Mouse (Mus musculus): ENCODE measurements at regions not wholly inside any gene's neighbourhood (a gene's known extent, or its start where the extent isn't known, plus 50 kb on each side); places are given as distances from the start of the nearest gene placed in this dataset.

DNA sequence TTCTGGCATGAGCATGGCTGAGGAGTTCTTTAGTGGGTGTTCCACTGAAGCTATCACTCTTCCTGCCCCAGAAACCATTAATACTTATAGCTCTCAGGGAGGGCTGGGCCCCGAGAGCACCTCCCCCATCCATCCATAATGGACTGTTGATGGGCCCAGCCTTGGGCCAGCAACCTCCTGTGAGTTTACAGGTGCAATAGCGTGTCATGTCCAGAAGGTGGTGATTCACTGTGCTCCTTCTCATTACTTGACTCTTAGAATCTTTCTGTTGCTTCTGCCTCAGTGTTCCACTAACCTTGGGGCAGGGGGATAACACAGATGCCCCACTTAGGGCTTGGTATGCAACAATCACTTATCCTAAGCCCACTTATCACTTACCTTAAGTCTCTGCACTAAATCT, 225.1 kb upstream of the Tgfbr2 start:
- DNase-seq: no peak
- H3K36me3 ChIP-seq (ENCODE audit: control insufficient read depth, insufficient read depth, low read length): peaks cover 2% of the 10 kb centered on the region; the same call in 1 of the 2 replicates
- intact Hi-C loops (cut with DNase I): no loop called here
- H3K9ac ChIP-seq (ENCODE audit: low read depth, low read length): no peak overlapping the region
- H3K27ac ChIP-seq: no peak overlapping the region
- peaks cover 5% of the 10 kb centered on the region for H3K4me1 ChIP-seq (ENCODE audit: control insufficient read depth, insufficient read depth, low read length)
- WGBS: 69% methylated on average over 2 of the region's 2 CpGs
- TF ChIP-seq CTCF (IDR thresholded peaks at IDR 0.05) (peak; percentile 40), POLR2A (IDR thresholded peaks at IDR 0.05; ENCODE audit: insufficient read depth, low read depth, low read length) (no peak)
- H3K79me2 ChIP-seq (replicated peaks; ENCODE audit: control insufficient read depth, insufficient read depth, low read length): no peaks in the 10 kb centered on the region
- H3K27me3 ChIP-seq (ENCODE audit: control insufficient read depth, insufficient read depth, low read length): no peaks in the 10 kb centered on the region
- no peak overlapping the region for H3K4me3 ChIP-seq

DNA sequence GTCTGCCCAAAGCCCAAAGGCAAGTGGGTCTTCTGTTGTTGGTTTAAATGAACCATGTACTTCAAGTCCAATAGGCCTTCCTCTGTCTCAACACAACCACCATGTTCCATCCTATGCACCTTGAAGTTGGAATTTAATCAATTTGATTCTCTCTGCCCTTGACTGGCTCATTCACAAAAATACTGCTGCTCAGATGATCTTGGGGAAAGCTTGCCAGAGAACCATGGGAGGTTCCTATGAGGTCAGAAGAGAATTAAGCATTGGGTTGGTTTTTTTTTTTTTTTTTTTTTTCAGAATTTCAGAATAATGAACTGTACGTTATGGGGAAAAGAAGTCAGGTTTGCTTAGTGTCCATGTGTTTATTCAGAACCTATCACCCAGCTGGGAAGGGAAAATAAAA, 224.1 kb upstream of the Tgfbr2 start:
- 97% methylated on average over 1 of the region's 1 CpGs for WGBS
- H3K36me3 ChIP-seq (ENCODE audit: control insufficient read depth, insufficient read depth, low read length): peaks cover 2% of the 10 kb centered on the region; the same call in 1 of the 2 replicates
- intact Hi-C loops (cut with DNase I): no loop called here
- no peaks in the 10 kb centered on the region for H3K79me2 ChIP-seq (replicated peaks; ENCODE audit: control insufficient read depth, insufficient read depth, low read length)
- no peak overlapping the region for H3K27ac ChIP-seq
- peaks cover 5% of the 10 kb centered on the region for H3K4me1 ChIP-seq (ENCODE audit: control insufficient read depth, insufficient read depth, low read length)
- TF ChIP-seq EP300 (IDR thresholded peaks at IDR 0.05; ENCODE audit: insufficient read depth, low read depth, low read length) (no peak), POLR2A (IDR thresholded peaks at IDR 0.05; ENCODE audit: insufficient read depth, low read depth, low read length) (no peak), CTCF (IDR thresholded peaks at IDR 0.05) (no peak)
- H3K9ac ChIP-seq (ENCODE audit: low read depth, low read length): no peak overlapping the region
- no peak for DNase-seq
- H3K4me3 ChIP-seq: no peak overlapping the region
- no peaks in the 10 kb centered on the region for H3K27me3 ChIP-seq (ENCODE audit: control insufficient read depth, insufficient read depth, low read length)

DNA sequence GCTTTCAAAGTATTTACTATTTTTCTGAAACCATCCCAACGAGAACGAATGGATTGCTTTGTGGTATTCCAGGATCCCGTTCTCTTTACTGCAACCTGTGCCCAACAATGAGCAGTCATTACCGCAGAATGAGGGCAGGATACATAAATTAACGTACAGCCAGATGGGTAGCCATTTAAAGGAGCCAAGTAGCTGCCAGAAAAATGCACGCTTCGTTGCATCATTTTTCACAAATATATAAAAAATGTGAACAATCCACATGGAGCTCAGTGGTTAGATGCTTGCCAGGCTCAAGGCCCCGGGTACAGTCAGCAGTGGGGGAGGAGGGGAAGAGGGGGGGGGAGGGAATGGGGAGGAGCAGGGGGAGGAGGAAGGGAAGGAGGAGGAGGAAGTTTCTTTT, 217.1 kb upstream of the Tgfbr2 start:
- DNase-seq: no peak
- TF ChIP-seq CTCF (IDR thresholded peaks at IDR 0.05) (no peak), EP300 (IDR thresholded peaks at IDR 0.05; ENCODE audit: insufficient read depth, low read depth, low read length) (no peak), POLR2A (IDR thresholded peaks at IDR 0.05; ENCODE audit: insufficient read depth, low read depth, low read length) (no peak)
- H3K36me3 ChIP-seq (ENCODE audit: control insufficient read depth, insufficient read depth, low read length): no peaks in the 10 kb centered on the region
- no peaks in the 10 kb centered on the region for H3K79me2 ChIP-seq (replicated peaks; ENCODE audit: control insufficient read depth, insufficient read depth, low read length)
- no peaks in the 10 kb centered on the region for H3K4me1 ChIP-seq (ENCODE audit: control insufficient read depth, insufficient read depth, low read length)
- WGBS: 84% methylated on average over 8 of the region's 8 CpGs
- no peak overlapping the region for H3K4me3 ChIP-seq
- H3K9ac ChIP-seq (ENCODE audit: low read depth, low read length): no peak overlapping the region
- H3K27ac ChIP-seq: no peak overlapping the region
- H3K27me3 ChIP-seq (ENCODE audit: control insufficient read depth, insufficient read depth, low read length): no peaks in the 10 kb centered on the region
- intact Hi-C loops (cut with DNase I): no loop called here

DNA sequence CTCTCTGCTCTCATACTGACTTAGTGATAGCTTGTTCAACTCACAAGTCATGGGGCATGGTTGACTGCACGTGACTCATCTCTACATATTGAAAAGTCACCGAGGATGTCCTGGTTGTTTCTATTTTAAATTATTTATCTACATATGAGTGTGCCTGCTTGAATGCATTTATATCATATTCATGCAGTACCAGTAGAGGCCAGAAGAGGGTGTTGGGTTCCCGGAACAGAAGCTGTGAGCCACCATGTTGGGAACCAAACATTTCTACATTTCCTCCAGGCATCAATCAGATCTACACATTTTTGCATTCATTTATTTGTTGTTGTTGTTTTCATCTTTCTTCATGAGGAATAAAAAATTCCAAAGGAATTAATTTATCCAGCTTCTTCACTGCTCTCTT, 214.6 kb upstream of the Tgfbr2 start:
- Histone ChIP-seq H3K4me3 (no peak overlapping the region), H3K9ac (ENCODE audit: low read depth, low read length) (no peak overlapping the region), H3K27me3 (ENCODE audit: control insufficient read depth, insufficient read depth, low read length) (no peaks in the 10 kb centered on the region), H3K27ac (no peak overlapping the region), H3K4me1 (ENCODE audit: control insufficient read depth, insufficient read depth, low read length) (no peaks in the 10 kb centered on the region), H3K79me2 (replicated peaks; ENCODE audit: control insufficient read depth, insufficient read depth, low read length) (no peaks in the 10 kb centered on the region), H3K36me3 (ENCODE audit: control insufficient read depth, insufficient read depth, low read length) (no peaks in the 10 kb centered on the region)
- TF ChIP-seq POLR2A (IDR thresholded peaks at IDR 0.05; ENCODE audit: insufficient read depth, low read depth, low read length): no peak
- peak; percentile 51 for TF ChIP-seq CTCF (IDR thresholded peaks at IDR 0.05)
- 65% methylated on average over 3 of the region's 3 CpGs for WGBS
- DNase-seq: no peak
- intact Hi-C loops (cut with DNase I): no loop called here

DNA sequence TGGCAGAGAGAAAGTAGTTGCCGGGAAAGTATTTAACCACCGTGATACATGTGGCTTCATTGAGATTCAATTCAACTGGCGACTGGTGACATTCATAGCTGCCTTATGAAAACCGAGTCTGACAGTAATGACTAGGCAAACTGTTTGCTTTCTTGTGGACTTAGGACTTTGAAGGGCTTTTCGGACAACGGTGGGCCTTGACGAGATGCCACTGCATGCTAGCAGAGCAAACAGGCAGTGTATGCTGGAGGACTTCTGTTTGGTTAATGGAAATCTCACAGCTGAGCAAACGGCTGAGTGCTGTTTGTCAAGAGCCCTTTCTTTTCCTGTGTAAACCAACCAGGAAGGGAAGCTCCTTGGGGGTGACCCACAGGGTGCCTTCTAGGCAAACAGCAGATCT, 213.7 kb upstream of the Tgfbr2 start:
- no peaks in the 10 kb centered on the region for H3K36me3 ChIP-seq (ENCODE audit: control insufficient read depth, insufficient read depth, low read length)
- peaks cover 2% of the 10 kb centered on the region; the same call in 1 of the 2 replicates for H3K4me1 ChIP-seq (ENCODE audit: control insufficient read depth, insufficient read depth, low read length)
- H3K4me3 ChIP-seq: no peak overlapping the region
- TF ChIP-seq EP300 (IDR thresholded peaks at IDR 0.05; ENCODE audit: insufficient read depth, low read depth, low read length): no peak
- no peak for TF ChIP-seq CTCF (IDR thresholded peaks at IDR 0.05)
- TF ChIP-seq POLR2A (IDR thresholded peaks at IDR 0.05; ENCODE audit: insufficient read depth, low read depth, low read length): no peak
- 80% methylated on average over 8 of the region's 8 CpGs for WGBS
- intact Hi-C loops (cut with DNase I): no loop called here
- no peak for DNase-seq
- H3K27ac ChIP-seq: no peak overlapping the region
- no peak overlapping the region for H3K9ac ChIP-seq (ENCODE audit: low read depth, low read length)
- H3K27me3 ChIP-seq (ENCODE audit: control insufficient read depth, insufficient read depth, low read length): no peaks in the 10 kb centered on the region
- H3K79me2 ChIP-seq (replicated peaks; ENCODE audit: control insufficient read depth, insufficient read depth, low read length): no peaks in the 10 kb centered on the region

DNA sequence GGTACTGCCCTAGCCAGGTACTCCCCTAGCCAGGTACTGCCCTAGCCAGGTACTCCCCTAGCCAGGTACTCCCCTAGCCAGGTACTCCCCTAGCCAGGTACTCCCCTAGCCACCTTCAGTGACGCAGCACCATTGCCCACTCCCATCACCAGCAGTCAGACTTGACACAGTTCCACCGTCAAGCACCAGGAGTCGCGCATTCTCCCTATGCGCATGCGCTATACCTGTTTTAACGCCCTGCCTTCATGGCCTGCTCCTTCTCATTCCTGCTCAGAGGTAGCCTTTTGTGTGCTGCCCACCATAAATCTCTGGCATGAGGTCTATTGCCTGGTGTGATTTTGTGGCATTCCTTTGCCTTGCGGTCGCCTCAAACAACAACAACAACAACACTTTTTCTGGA, 212.9 kb upstream of the Tgfbr2 start:
- no peak overlapping the region for H3K27ac ChIP-seq
- WGBS: 97% methylated on average over 9 of the region's 9 CpGs
- no peaks in the 10 kb centered on the region for H3K79me2 ChIP-seq (replicated peaks; ENCODE audit: control insufficient read depth, insufficient read depth, low read length)
- H3K27me3 ChIP-seq (ENCODE audit: control insufficient read depth, insufficient read depth, low read length): no peaks in the 10 kb centered on the region
- TF ChIP-seq POLR2A (IDR thresholded peaks at IDR 0.05; ENCODE audit: insufficient read depth, low read depth, low read length) (no peak), EP300 (IDR thresholded peaks at IDR 0.05; ENCODE audit: insufficient read depth, low read depth, low read length) (no peak), CTCF (IDR thresholded peaks at IDR 0.05) (no peak)
- no peak overlapping the region for H3K9ac ChIP-seq (ENCODE audit: low read depth, low read length)
- H3K4me3 ChIP-seq: no peak overlapping the region
- intact Hi-C loops (cut with DNase I): no loop called here
- DNase-seq: no peak
- H3K36me3 ChIP-seq (ENCODE audit: control insufficient read depth, insufficient read depth, low read length): no peaks in the 10 kb centered on the region
- peaks cover 4% of the 10 kb centered on the region for H3K4me1 ChIP-seq (ENCODE audit: control insufficient read depth, insufficient read depth, low read length)

Measured in heart, adult 2 months (tissue).